Mouse (Mus musculus) B cell, adult 67 days (primary cell): ENCODE results near the gene Zfyve26. TPM values are rescaled to one million over a fixed set of nuclear protein-coding genes. Genes with fewer than 3 reads are reported as not detected.

Experiments
- total RNA-seq, 2 experiments: library from RNA; stranded (reverse); gene quantifications; 4 replicates each; pipeline ENCODE4 v1.2.4; 2023

The Zfyve26 gene
- total RNA-seq, result 100 to 1,000 TPM; 118 to 121 TPM

DNA sequence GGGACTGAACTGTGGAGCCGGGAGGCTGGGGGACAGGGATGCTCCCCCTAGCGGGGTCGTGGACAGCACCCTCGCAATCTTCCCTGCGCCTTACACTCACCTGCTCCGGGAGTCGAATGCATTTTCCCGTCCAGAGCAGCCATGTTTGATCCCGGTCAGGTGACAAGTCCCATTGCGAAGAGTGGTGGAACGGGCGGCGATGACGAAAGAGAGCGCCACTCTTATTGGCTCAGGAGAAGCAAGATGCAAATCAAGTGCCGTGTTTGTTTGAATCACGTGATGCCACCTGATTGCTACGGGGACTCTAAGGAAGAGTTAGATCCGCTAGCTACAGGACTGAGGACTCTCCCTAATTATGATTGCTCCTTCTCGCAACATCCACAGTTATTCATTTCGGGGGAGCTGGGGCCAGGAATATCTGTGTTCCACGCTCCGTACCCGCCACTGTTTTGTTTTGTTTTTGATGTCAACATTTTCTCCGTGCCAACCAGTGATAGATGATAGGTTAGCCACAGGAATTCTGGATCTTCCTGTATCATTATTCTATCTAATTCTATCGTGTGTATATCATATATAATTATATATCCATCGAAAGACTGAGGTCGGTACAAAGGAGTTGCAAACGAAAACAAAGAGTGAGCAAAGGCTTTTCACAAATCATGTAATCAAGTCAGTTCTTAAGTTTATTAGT, at the start of gene Zfyve26:
Gene Zfyve26 (minus strand): TSS at position 179 of the 691 bp plus-strand sequence.

DNA sequence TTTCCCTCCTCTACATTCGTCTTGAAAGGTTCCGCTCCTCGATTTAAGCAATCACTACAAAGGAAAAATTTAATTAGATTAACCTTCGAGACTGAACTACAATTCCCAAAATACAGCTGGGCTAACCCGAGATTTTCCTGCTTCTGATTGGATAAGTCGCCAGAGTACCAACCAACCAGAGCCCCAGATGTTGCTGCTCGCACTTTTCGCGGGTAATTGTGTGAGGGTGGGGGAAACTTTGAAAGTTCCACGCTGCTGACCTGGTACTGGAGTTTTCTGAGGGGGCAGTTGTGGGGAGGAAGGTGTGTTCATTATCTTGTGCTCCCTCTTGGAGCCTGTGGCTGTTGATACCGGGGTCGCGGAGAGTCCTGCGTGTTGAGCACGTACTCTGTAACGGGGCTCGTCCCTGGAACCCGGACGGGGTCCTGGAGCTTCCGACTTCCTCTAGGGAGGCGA, 1.0 kb upstream of the Zfyve26 start, which contains the start of gene Rad51b:
Gene Rad51b (plus strand): TSS at position 162 of the 456 bp plus-strand sequence.

DNA sequence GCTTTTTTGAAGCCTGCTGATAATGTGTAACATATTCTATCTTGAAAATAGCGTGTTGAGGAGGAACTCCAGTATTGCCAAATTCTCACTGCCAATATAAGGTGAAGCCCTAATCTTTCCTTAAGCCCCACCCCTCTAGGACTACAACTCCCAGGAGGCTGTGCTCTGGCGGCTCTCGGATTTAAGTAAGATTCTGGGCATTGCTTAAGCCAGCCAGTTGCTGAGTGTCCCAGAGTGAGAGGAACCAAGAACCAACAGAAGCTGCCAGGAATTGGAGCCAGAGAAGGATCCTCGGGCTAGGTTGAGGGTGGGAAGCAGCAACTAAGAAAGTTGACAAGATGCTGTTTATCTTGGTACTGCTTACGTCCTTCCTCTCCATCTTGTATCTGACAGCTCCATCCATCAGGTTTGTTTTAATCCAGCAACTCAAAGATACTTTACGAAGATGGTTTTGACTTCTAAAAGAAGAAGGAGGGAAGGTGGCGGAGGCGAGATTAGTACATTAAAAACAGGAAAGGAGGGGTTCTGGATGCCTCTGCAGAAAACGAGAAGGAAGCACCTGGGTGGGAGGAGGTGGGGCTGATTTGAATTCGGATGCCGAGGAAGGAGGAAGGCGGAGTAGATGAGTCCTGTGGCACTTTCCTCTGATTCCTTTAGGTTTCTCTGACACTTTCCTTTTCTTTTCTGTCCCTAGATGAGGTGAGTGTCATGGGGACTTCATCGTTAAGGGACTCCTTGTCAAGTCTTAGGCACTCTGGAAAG, 87.2 kb downstream of the Zfyve26 start, which contains the start of gene Rdh12:
Gene Rdh12 (plus strand): TSS at position 212 of the 762 bp plus-strand sequence.

DNA sequence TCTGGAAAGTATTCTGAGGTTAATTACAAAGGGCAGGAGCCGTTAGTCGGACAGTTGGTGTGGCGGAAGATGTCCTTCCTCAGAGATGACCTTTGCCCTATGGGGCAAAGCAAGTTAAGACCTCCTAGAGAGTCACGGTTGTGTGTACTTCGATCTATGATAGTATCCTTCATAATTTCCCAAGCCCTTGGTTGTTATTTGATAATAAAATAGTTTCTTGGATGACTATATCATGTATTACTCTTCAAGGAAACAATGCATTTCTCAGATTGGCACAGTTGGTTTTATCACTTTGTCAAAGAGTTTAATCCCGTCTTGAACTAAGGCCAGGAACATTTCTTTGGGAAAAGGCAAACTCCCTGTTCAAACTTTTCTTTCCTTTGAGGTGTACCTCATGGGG, 103.9 kb downstream of the Zfyve26 start, which contains the start of gene Rdh11:
Gene Rdh11 (minus strand): TSS at position 101 of the 400 bp plus-strand sequence.

Other genes with a start within 250 kb of the Zfyve26 start
- gene Pigh, start 206.7 kb downstream of the Zfyve26 start, total RNA-seq, result 1 to 10 TPM; 6.1 to 7.8 TPM
- gene Arg2, start 165.5 kb downstream of the Zfyve26 start, total RNA-seq, result not detected
- 10 to 100 TPM; 76.1 to 77.1 TPM for gene Vti1b, start 123.6 kb downstream of the Zfyve26 start, total RNA-seq
- gene Rdh11, start 104.0 kb downstream of the Zfyve26 start, total RNA-seq, result 10 to 100 TPM; 21.6 to 26.1 TPM
- gene Rdh12, start 87.4 kb downstream of the Zfyve26 start, total RNA-seq, result 10 to 100 TPM; 18.0 to 19.6 TPM
- 1 to 10 TPM in 1 of 2 experiments, under 1 TPM in 1; 0.92 to 1.2 TPM for gene Rad51b, start 978 bp upstream of the Zfyve26 start, total RNA-seq